Mouse (Mus musculus) neural tube, embryonic 14.5 days (tissue): Measurements from ENCODE around the gene Cacul1. TPM values are rescaled to one million over a fixed set of nuclear protein-coding genes. Genes with fewer than 3 reads are reported as not detected.

ENCODE experiments used
- ATAC-seq: fragments of 200-750 bp; cut with Nextera tagmentation; 2 replicates; pipeline ENCODE4 v1.8.0; 2017; ENCODE audit warnings: low read depth, mild to moderate bottlenecking, moderate TSS enrichment, moderate library complexity
- H3K27ac ChIP-seq: fragments of 300-500 bp; sonication (generic); 2 replicates; pipeline ENCODE4 v1.5.1; 2014; ENCODE audit warnings: low read depth, mild to moderate bottlenecking, control low read depth, low read length, moderate library complexity, mixed read lengths
- H3K27me3 ChIP-seq: fragments of 300-500 bp; sonication (generic); 2 replicates; pipeline ENCODE4 v1.6.1; 2014; ENCODE audit warnings: low read length; ENCODE audit not compliant: control insufficient read depth, insufficient read depth
- H3K36me3 ChIP-seq: fragments of 300-500 bp; sonication (generic); 2 replicates; pipeline ENCODE4 v1.6.1; 2014; ENCODE audit warnings: low read length, mixed read lengths; ENCODE audit not compliant: control insufficient read depth, insufficient read depth
- H3K4me1 ChIP-seq: fragments of 300-500 bp; sonication (generic); 2 replicates; pipeline ENCODE4 v1.6.1; 2014; ENCODE audit warnings: low read length; ENCODE audit not compliant: control insufficient read depth, insufficient read depth
- H3K4me2 ChIP-seq: fragments of 300-500 bp; sonication (generic); 2 replicates; pipeline ENCODE4 v1.6.1; 2014; ENCODE audit warnings: mild to moderate bottlenecking, low read depth, low read length, control low read depth
- H3K4me3 ChIP-seq: fragments of 300-500 bp; sonication (generic); 2 replicates; pipeline ENCODE4 v1.5.1; 2014; ENCODE audit warnings: low read depth, low read length, control low read depth, mixed read lengths
- H3K9ac ChIP-seq: fragments of 300-500 bp; sonication (generic); replicated peaks from 2 replicates; pipeline ENCODE4 v1.6.1; 2014; ENCODE audit warnings: low read depth, mild to moderate bottlenecking, control low read depth, low read length, mixed read lengths
- H3K9me3 ChIP-seq: fragments of 300-500 bp; sonication (generic); 2 replicates; pipeline ENCODE4 v1.6.1; 2016; ENCODE audit warnings: low read length; ENCODE audit not compliant: control insufficient read depth
- WGBS: fragments of 180-500 bp; shearing (Covaris S2); extraction: QIAGEN DNeasy Blood & Tissue Kit; methylation state at CpG from one replicate; pipeline ENCODE4 v1.1.7; 2014; 5-methylcytosine and 5-hydroxymethylcytosine counted together
- polyA plus RNA-seq: library from polyadenylated mRNA; unstranded; fragments of >200 nt; fragmentation: Nextera tagmentation; extraction: Ambion mirVana; gene quantifications from 2 replicates; pipeline ENCODE4 v1.2.1, GENCODE M21; 2014

Cacul1 gene
- polyA plus RNA-seq, 1 experiment from 2014 or later = 25.3 TPM

DNA sequence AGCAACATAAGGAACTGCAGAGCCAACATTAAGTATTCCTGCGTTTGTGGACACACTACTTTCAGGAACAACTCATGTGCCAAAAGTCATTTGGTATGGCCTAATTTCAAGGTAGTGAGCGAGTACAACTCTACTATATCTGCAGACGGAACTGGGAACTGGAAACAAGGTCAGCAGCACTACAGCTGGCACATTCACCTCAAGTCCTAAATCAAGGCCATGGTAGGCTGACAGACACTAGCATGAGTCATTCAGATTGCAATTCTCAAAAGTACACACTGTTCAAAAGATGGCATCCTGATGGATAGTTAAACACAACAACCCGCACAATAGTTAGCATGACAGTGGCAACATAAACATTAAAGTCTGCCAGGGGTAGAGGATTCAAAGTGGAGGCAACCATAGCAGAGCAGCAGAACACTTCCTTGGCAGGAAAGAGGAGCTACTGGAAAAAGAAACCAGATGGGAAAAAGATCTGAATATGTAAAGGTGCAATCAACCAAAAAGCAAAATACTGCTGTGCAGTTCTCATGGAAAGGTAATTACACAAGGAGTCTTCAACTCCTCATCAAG lies 25.9 kb downstream of the Cacul1 start:
- Histone ChIP-seq H3K27ac (no peak overlapping the region), H3K36me3 (no peaks in the 10 kb centered on the region), H3K4me3 (no peak overlapping the region), H3K27me3 (no peaks in the 10 kb centered on the region), H3K4me1 (no peaks in the 10 kb centered on the region), H3K9ac (no peak overlapping the region), H3K4me2 (no peak overlapping the region), H3K9me3 (no peaks in the 10 kb centered on the region)
- ATAC-seq = no peak
- 75% methylated on average over 4 of the region's 4 CpGs for WGBS

DNA sequence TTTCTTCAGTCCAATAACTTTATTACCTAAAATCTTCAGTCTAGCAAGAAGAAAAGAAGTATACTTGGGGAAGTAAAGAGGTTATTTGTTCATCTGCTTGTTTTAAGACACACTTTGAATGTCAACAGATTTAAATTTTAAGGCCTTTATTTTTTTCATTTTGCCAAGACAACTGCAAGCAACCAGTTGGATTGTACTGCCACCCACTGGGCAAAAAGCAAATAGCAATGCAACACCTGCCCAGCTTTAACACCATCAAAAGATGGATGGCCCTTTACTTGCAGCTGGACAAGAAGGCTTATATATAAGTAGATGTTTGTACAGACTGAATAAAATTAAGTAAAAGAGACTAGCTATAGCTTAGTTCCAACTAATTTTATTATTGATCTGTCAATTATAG lies 27.3 kb downstream of the Cacul1 start:
- no peaks in the 10 kb centered on the region for H3K4me1 ChIP-seq
- H3K9me3 ChIP-seq = no peaks in the 10 kb centered on the region
- no peak overlapping the region for H3K4me3 ChIP-seq
- H3K4me2 ChIP-seq = no peak overlapping the region
- H3K36me3 ChIP-seq = no peaks in the 10 kb centered on the region; the same call in 1 of the 2 replicates
- ATAC-seq = no peak
- no peak overlapping the region for H3K27ac ChIP-seq
- H3K27me3 ChIP-seq = no peaks in the 10 kb centered on the region
- H3K9ac ChIP-seq = no peak overlapping the region

GRCm38 (mm10) chr19:60543302-60543701 lies 37.5 kb downstream of the Cacul1 start:
- Histone ChIP-seq H3K27ac (no peak overlapping the region), H3K4me3 (no peak overlapping the region), H3K4me2 (no peak overlapping the region), H3K4me1 (no peaks in the 10 kb centered on the region), H3K9me3 (no peaks in the 10 kb centered on the region), H3K27me3 (no peaks in the 10 kb centered on the region), H3K9ac (no peak overlapping the region), H3K36me3 (no peaks in the 10 kb centered on the region; the same call in 1 of the 2 replicates)
- no peak for ATAC-seq
- 87% methylated on average over 2 of the region's 2 CpGs for WGBS

DNA sequence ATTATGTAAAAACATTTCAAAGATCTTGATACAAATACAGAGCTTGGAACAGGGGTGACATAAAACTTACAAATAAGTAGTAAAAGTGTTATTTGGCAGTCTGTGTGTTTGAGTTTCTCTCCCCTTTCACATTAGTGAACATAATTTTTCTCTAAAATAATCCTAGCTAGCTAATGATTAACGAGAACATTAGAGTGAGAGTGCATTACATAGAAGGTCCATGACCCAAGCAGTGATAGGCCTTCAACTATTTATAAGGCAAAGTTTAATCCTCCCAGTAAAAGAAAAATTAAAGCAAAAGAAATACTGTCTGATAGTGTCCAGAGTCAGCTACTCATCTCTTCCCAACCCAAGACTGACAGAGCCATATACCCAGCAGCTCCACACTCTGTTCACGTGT lies 48.9 kb downstream of the Cacul1 start:
- Histone ChIP-seq H3K36me3 (peaks cover 5% of the 10 kb centered on the region; the same call in 1 of the 2 replicates), H3K27me3 (no peaks in the 10 kb centered on the region), H3K27ac (no peak overlapping the region), H3K4me2 (no peak overlapping the region), H3K9me3 (no peaks in the 10 kb centered on the region), H3K4me3 (no peak overlapping the region), H3K9ac (no peak overlapping the region), H3K4me1 (no peaks in the 10 kb centered on the region)
- ATAC-seq = no peak
- WGBS = 94% methylated on average over 2 of the region's 2 CpGs

GRCm38 (mm10) chr19:60530171-60530570 lies 50.7 kb downstream of the Cacul1 start:
- WGBS = 86% methylated on average over 1 of the region's 1 CpGs
- H3K4me3 ChIP-seq = no peak overlapping the region
- no peak for ATAC-seq
- no peaks in the 10 kb centered on the region for H3K27me3 ChIP-seq
- no peak overlapping the region for H3K9ac ChIP-seq
- peaks cover 5% of the 10 kb centered on the region; the same call in 1 of the 2 replicates for H3K36me3 ChIP-seq
- H3K4me2 ChIP-seq = no peak overlapping the region
- H3K9me3 ChIP-seq = no peaks in the 10 kb centered on the region
- no peaks in the 10 kb centered on the region for H3K4me1 ChIP-seq
- H3K27ac ChIP-seq = no peak overlapping the region

- Histone ChIP-seq H3K4me3 (no peak overlapping the region), H3K27me3 (no peaks in the 10 kb centered on the region), H3K4me1 (no peaks in the 10 kb centered on the region), H3K36me3 (peaks cover 2% of the 10 kb centered on the region; the same call in 1 of the 2 replicates), H3K4me2 (no peak overlapping the region), H3K27ac (no peak overlapping the region), H3K9me3 (no peaks in the 10 kb centered on the region), H3K9ac (no peak overlapping the region)
- WGBS = 96% methylated on average over 1 of the region's 1 CpGs
- ATAC-seq = no peak
Measured at GRCm38 (mm10) chr19:60529302-60529701, 51.5 kb downstream of the Cacul1 start.

DNA sequence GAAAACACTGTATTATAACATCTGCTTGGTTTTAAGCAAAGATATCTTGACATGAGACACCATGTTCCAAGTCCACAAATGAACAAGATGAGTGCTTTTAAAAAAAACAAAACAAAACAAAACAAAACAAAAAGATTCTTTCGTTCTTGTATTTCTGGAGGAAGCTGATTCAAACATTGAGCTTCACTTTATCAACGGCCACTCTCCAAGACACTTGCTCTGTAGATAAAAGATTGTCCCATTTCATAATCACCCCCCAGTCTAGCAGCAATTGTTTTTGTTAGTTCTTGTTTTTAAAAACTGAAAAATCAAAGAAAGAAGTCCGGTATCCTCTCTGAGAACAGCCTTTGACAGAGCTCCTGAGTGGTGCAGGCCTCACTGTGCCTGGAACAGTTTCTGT lies 52.2 kb downstream of the Cacul1 start:
- Histone ChIP-seq H3K4me2 (no peak overlapping the region), H3K9me3 (no peaks in the 10 kb centered on the region), H3K36me3 (peaks cover 2% of the 10 kb centered on the region; the same call in 1 of the 2 replicates), H3K9ac (no peak overlapping the region), H3K4me3 (no peak overlapping the region), H3K27me3 (no peaks in the 10 kb centered on the region), H3K4me1 (no peaks in the 10 kb centered on the region), H3K27ac (no peak overlapping the region)
- ATAC-seq = no peak
- 95% methylated on average over 3 of the region's 3 CpGs for WGBS

GRCm38 (mm10) chr19:60526876-60527275 lies 53.9 kb downstream of the Cacul1 start:
- H3K27ac ChIP-seq = no peak overlapping the region
- H3K4me2 ChIP-seq = no peak overlapping the region
- no peaks in the 10 kb centered on the region for H3K4me1 ChIP-seq
- peaks cover 2% of the 10 kb centered on the region; the same call in 1 of the 2 replicates for H3K36me3 ChIP-seq
- no peak overlapping the region for H3K9ac ChIP-seq
- WGBS = 94% methylated on average over 4 of the region's 4 CpGs
- H3K27me3 ChIP-seq = no peaks in the 10 kb centered on the region
- H3K9me3 ChIP-seq = no peaks in the 10 kb centered on the region
- no peak for ATAC-seq
- H3K4me3 ChIP-seq = no peak overlapping the region

- H3K4me3 ChIP-seq = no peak overlapping the region
- 0 out of 2 replicates have a peak, but pooled peaks cover 2% of the 10 kb centered on the region for H3K36me3 ChIP-seq
- no peak overlapping the region for H3K9ac ChIP-seq
- no peaks in the 10 kb centered on the region for H3K27me3 ChIP-seq
- no peak overlapping the region for H3K27ac ChIP-seq
- no peaks in the 10 kb centered on the region for H3K9me3 ChIP-seq
- no peaks in the 10 kb centered on the region for H3K4me1 ChIP-seq
- no peak for ATAC-seq
- WGBS = 74% methylated on average over 1 of the region's 1 CpGs
- H3K4me2 ChIP-seq = no peak overlapping the region
Measured at GRCm38 (mm10) chr19:60525086-60525485, 55.7 kb downstream of the Cacul1 start.
